Mouse (Mus musculus): Measurements from ENCODE around the gene Ddx3x. TPM values are rescaled to one million over a fixed set of nuclear protein-coding genes. Genes with fewer than 3 reads are reported as not detected.
A peak's percentile ranks its signal among the peaks of the same experiment; 100 is the strongest.
"Not testable (repeated sequence)": the region's sequence is repeated elsewhere in the genome, so short reads cannot be mapped to it uniquely, and the experiment has no call there.

Gene Ddx3x
- polyA plus RNA-seq (2014; fragmentation: Nextera tagmentation; extraction: Ambion mirVana), result 99.8 and 111 TPM in 2 replicates

GRCm38 (mm10) chrX:13280409-13281328 lies at the start of gene Ddx3x:
Ddx3x (plus strand) TSS chrX:13280970.
- ATAC-seq (replicated peaks; ENCODE audit: insufficient number of reproducible peaks, low FRiP score, low TSS enrichment), result peak; percentile 93
- Histone ChIP-seq H3K4me2 (peak within 1 kb of the TSS; percentile 74), H3K27ac (ENCODE audit: low read depth, low read length) (peak within 1 kb of the TSS; percentile 96), H3K36me3 (ENCODE audit: control insufficient read depth, insufficient read depth, low read length) (peaks cover 6% of the 10 kb centered on the region; the same call in 1 of the 2 replicates), H3K9me3 (replicated peaks; ENCODE audit: control insufficient read depth, low read length) (no peaks in the 10 kb centered on the region), H3K27me3 (ENCODE audit: control insufficient read depth, insufficient read depth, low read length) (no peaks in the 10 kb centered on the region), H3K4me1 (ENCODE audit: control insufficient read depth, insufficient read depth, low read length) (no peaks in the 10 kb centered on the region), H3K4me3 (ENCODE audit: low read depth, low read length) (peak within 1 kb of the TSS; percentile 71), H3K9ac (ENCODE audit: low read depth, low read length) (peak within 1 kb of the TSS; percentile 98)
- under 1% methylated on average over 55 of the region's 57 CpGs for WGBS (ENCODE audit: insufficient replicate concordance)

GRCm38 (mm10) chrX:13231243-13231642 lies 49.5 kb upstream of the Ddx3x start:
- Histone ChIP-seq H3K4me1 (ENCODE audit: control insufficient read depth, insufficient read depth, low read length) (no peaks in the 10 kb centered on the region), H3K27ac (ENCODE audit: low read depth, low read length) (peak overlapping the region; percentile 62; the same call in 1 of the 2 replicates), H3K36me3 (ENCODE audit: control insufficient read depth, insufficient read depth, low read length) (no peaks in the 10 kb centered on the region), H3K9me3 (replicated peaks; ENCODE audit: control insufficient read depth, low read length) (no peaks in the 10 kb centered on the region), H3K4me2 (peak overlapping the region; percentile 53), H3K4me3 (ENCODE audit: low read depth, low read length) (peak overlapping the region; percentile 28), H3K27me3 (ENCODE audit: control insufficient read depth, insufficient read depth, low read length) (peaks cover 8% of the 10 kb centered on the region), H3K9ac (ENCODE audit: low read depth, low read length) (peak overlapping the region; percentile 54; the same call in 1 of the 2 replicates)
- 34% methylated on average over 9 of the region's 9 CpGs for WGBS (ENCODE audit: insufficient replicate concordance)
- ATAC-seq (replicated peaks; ENCODE audit: insufficient number of reproducible peaks, low FRiP score, low TSS enrichment), result no peak

GRCm38 (mm10) chrX:13232834-13233233 lies 47.9 kb upstream of the Ddx3x start:
- not testable (repeated sequence) for H3K4me2 ChIP-seq; H3K27ac ChIP-seq (ENCODE audit: low read depth, low read length); H3K36me3 ChIP-seq (ENCODE audit: control insufficient read depth, insufficient read depth, low read length); H3K4me1 ChIP-seq (ENCODE audit: control insufficient read depth, insufficient read depth, low read length); H3K27me3 ChIP-seq (ENCODE audit: control insufficient read depth, insufficient read depth, low read length); ATAC-seq (replicated peaks; ENCODE audit: insufficient number of reproducible peaks, low FRiP score, low TSS enrichment); H3K4me3 ChIP-seq (ENCODE audit: low read depth, low read length); H3K9me3 ChIP-seq (replicated peaks; ENCODE audit: control insufficient read depth, low read length); H3K9ac ChIP-seq (ENCODE audit: low read depth, low read length)
- WGBS (ENCODE audit: insufficient replicate concordance), result 95% methylated on average over 1 of the region's 1 CpGs

- peaks cover 12% of the 10 kb centered on the region for H3K27me3 ChIP-seq (ENCODE audit: control insufficient read depth, insufficient read depth, low read length)
Measured at GRCm38 (mm10) chrX:13233631-13234030, 47.1 kb upstream of the Ddx3x start.

GRCm38 (mm10) chrX:13234709-13235108 lies 46.1 kb upstream of the Ddx3x start:
- no peak overlapping the region for H3K9ac ChIP-seq (ENCODE audit: low read depth, low read length)
- no peak overlapping the region for H3K4me2 ChIP-seq
- H3K4me1 ChIP-seq (ENCODE audit: control insufficient read depth, insufficient read depth, low read length), result no peaks in the 10 kb centered on the region
- no peak overlapping the region for H3K4me3 ChIP-seq (ENCODE audit: low read depth, low read length)
- no peaks in the 10 kb centered on the region for H3K9me3 ChIP-seq (replicated peaks; ENCODE audit: control insufficient read depth, low read length)
- peaks cover 21% of the 10 kb centered on the region for H3K27me3 ChIP-seq (ENCODE audit: control insufficient read depth, insufficient read depth, low read length)
- no peak for ATAC-seq (replicated peaks; ENCODE audit: insufficient number of reproducible peaks, low FRiP score, low TSS enrichment)
- no peak overlapping the region for H3K27ac ChIP-seq (ENCODE audit: low read depth, low read length)
- H3K36me3 ChIP-seq (ENCODE audit: control insufficient read depth, insufficient read depth, low read length), result no peaks in the 10 kb centered on the region
- 52% methylated on average over 4 of the region's 4 CpGs for WGBS (ENCODE audit: insufficient replicate concordance)

More at GRCm38 (mm10) chrX:13233631-13234030, 47.1 kb upstream of the Ddx3x start:
- Histone ChIP-seq H3K4me1 (ENCODE audit: control insufficient read depth, insufficient read depth, low read length) (no peaks in the 10 kb centered on the region), H3K27ac (ENCODE audit: low read depth, low read length) (no peak overlapping the region), H3K4me2 (no peak overlapping the region), H3K9ac (ENCODE audit: low read depth, low read length) (no peak overlapping the region), H3K9me3 (replicated peaks; ENCODE audit: control insufficient read depth, low read length) (no peaks in the 10 kb centered on the region), H3K36me3 (ENCODE audit: control insufficient read depth, insufficient read depth, low read length) (no peaks in the 10 kb centered on the region), H3K4me3 (ENCODE audit: low read depth, low read length) (no peak overlapping the region)
- WGBS (ENCODE audit: insufficient replicate concordance), result 41% methylated on average over 2 of the region's 2 CpGs
- no peak for ATAC-seq (replicated peaks; ENCODE audit: insufficient number of reproducible peaks, low FRiP score, low TSS enrichment)

- ATAC-seq (replicated peaks; ENCODE audit: insufficient number of reproducible peaks, low FRiP score, low TSS enrichment), result no peak
- 72% methylated on average over 2 of the region's 2 CpGs for WGBS (ENCODE audit: insufficient replicate concordance)
Measured at GRCm38 (mm10) chrX:13236100-13236568, 44.6 kb upstream of the Ddx3x start.

GRCm38 (mm10) chrX:13239455-13239854 lies 41.3 kb upstream of the Ddx3x start:
- no peak overlapping the region for H3K4me3 ChIP-seq (ENCODE audit: low read depth, low read length)
- ATAC-seq (replicated peaks; ENCODE audit: insufficient number of reproducible peaks, low FRiP score, low TSS enrichment), result no peak
- no peak overlapping the region for H3K9ac ChIP-seq (ENCODE audit: low read depth, low read length)
- no peaks in the 10 kb centered on the region for H3K36me3 ChIP-seq (ENCODE audit: control insufficient read depth, insufficient read depth, low read length)
- no peaks in the 10 kb centered on the region for H3K9me3 ChIP-seq (replicated peaks; ENCODE audit: control insufficient read depth, low read length)
- no peak overlapping the region for H3K27ac ChIP-seq (ENCODE audit: low read depth, low read length)
- 86% methylated on average over 6 of the region's 6 CpGs for WGBS (ENCODE audit: insufficient replicate concordance)
- H3K4me1 ChIP-seq (ENCODE audit: control insufficient read depth, insufficient read depth, low read length), result peaks cover 3% of the 10 kb centered on the region; the same call in 1 of the 2 replicates
- H3K4me2 ChIP-seq, result no peak overlapping the region
- H3K27me3 ChIP-seq (ENCODE audit: control insufficient read depth, insufficient read depth, low read length), result peaks cover 30% of the 10 kb centered on the region

More at GRCm38 (mm10) chrX:13236100-13236568, 44.6 kb upstream of the Ddx3x start:
- H3K4me1 ChIP-seq (ENCODE audit: control insufficient read depth, insufficient read depth, low read length), result peaks cover 3% of the 10 kb centered on the region; the same call in 1 of the 2 replicates
- no peaks in the 10 kb centered on the region for H3K36me3 ChIP-seq (ENCODE audit: control insufficient read depth, insufficient read depth, low read length)
- H3K9ac ChIP-seq (ENCODE audit: low read depth, low read length), result no peak overlapping the region
- no peaks in the 10 kb centered on the region for H3K9me3 ChIP-seq (replicated peaks; ENCODE audit: control insufficient read depth, low read length)
- H3K4me2 ChIP-seq, result no peak overlapping the region
- peaks cover 23% of the 10 kb centered on the region; the same call in 1 of the 2 replicates for H3K27me3 ChIP-seq (ENCODE audit: control insufficient read depth, insufficient read depth, low read length)
- no peak overlapping the region for H3K4me3 ChIP-seq (ENCODE audit: low read depth, low read length)
- no peak overlapping the region for H3K27ac ChIP-seq (ENCODE audit: low read depth, low read length)

- H3K4me3 ChIP-seq (ENCODE audit: low read depth, low read length), result 0 out of 2 replicates have a peak overlapping the region, but pooled peaks have one; percentile 31
- peaks cover 29% of the 10 kb centered on the region for H3K27me3 ChIP-seq (ENCODE audit: control insufficient read depth, insufficient read depth, low read length)
Measured at GRCm38 (mm10) chrX:13240646-13241425, 39.9 kb upstream of the Ddx3x start.

More at GRCm38 (mm10) chrX:13240646-13241425, 39.9 kb upstream of the Ddx3x start:
- H3K9ac ChIP-seq (ENCODE audit: low read depth, low read length), result peak overlapping the region; percentile 71; the same call in 1 of the 2 replicates
- peak overlapping the region; percentile 91 for H3K27ac ChIP-seq (ENCODE audit: low read depth, low read length)
- peak overlapping the region; percentile 68 for H3K4me2 ChIP-seq
- no peaks in the 10 kb centered on the region for H3K36me3 ChIP-seq (ENCODE audit: control insufficient read depth, insufficient read depth, low read length)
- WGBS (ENCODE audit: insufficient replicate concordance), result 26% methylated on average over 11 of the region's 11 CpGs
- H3K9me3 ChIP-seq (replicated peaks; ENCODE audit: control insufficient read depth, low read length), result no peaks in the 10 kb centered on the region
- H3K4me1 ChIP-seq (ENCODE audit: control insufficient read depth, insufficient read depth, low read length), result peaks cover 3% of the 10 kb centered on the region; the same call in 1 of the 2 replicates
- ATAC-seq (replicated peaks; ENCODE audit: insufficient number of reproducible peaks, low FRiP score, low TSS enrichment), result no peak

Measured in heart, embryonic 11.5 days (tissue).